Mouse (Mus musculus) layer of hippocampus, postnatal 10 days (tissue): Measurements from ENCODE around the gene Cltc. TPM values are rescaled to one million over a fixed set of nuclear protein-coding genes. Genes with fewer than 3 reads are reported as not detected.

Source experiments
- DNase-seq, 2 experiments: peaks; one replicate each; pipeline ENCODE4 v3.0.0; 2021; ENCODE audit warnings: low spot score in 2 of 2
- total RNA-seq, 2 experiments: library from RNA; stranded (reverse); gene quantifications; 2 replicates each; pipeline ENCODE4 v1.2.3; 2021

Cltc gene
- total RNA-seq, 2 experiments from 2014 or later = 465 to 466 TPM

DNA sequence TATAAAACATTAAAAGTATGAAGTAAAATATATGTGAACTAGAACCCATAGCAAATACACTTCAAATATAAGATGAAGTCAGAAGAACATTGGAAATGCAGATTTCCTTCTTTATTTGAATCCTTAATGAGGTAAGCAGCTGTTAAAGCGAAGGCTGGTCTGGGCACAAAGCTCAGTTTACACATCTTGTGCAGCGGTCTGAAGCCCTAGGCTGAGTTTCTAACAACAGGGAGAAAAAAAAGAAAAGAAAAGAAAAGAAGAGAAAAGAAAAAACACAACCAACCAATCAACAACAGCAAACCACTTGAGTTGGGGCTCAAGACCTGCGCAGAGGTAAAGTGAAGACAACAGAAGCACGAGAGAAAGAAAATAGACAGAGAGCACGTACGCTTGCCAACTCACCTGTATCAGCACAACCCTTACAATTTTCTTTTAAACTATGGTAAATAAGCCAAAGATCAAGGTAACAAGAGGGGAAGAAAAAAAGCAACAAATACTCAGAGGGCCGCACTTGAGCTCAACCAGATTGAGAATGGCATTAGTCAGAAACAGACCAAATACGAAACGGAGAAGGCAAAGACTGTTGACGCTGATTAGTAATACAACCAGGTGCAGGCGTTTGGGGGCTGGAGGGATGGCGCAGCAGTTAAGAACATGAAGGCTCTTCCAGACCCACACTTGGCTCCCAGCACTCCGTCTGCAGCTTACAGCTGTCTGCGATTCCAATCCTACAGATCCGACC is 109.5 kb downstream of the Cltc start:
- DNase-seq = no peak

GRCm38 (mm10) chr11:86646885-86647459 is 110.4 kb downstream of the Cltc start:
- DNase-seq = no peak

DNA sequence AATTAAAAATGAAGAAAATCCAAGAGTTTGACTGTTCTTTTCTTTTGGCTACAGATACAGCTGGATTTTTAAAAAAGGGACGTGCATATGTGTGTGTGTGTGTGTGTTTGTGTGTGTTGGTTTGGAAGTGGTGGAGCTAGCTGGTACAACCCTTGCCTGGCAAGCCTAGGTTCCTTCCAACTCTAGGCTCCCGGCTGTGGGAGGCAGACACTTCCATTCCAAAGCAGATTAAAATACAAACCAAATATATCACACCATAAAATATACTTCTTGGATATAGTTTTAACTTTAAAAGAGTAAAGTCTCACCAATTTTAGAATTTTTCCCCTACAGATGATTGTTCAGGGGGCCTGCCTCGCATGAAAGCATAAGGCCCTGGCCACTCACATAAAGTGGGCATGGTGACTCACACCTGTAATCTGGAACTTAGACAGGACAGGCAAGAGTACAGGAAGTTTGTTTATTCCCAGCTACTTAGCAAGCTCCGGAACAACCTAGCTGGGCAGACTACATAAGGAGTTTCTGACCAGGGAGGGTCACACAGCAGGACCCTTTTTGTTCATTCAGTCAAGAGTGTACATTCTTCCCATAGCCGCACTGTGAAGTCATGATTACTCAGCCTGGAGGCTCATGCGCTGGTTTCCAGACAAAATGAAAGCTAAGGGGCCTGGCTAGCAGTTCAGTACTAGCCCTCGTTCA is 111.1 kb downstream of the Cltc start:
- DNase-seq = no peak

- no peak for DNase-seq
Measured at GRCm38 (mm10) chr11:86644553-86644952, 112.8 kb downstream of the Cltc start.

Other genes starting within 250 kb of the Cltc start
- 10 to 100 TPM; 49.8 to 52.9 TPM for gene Rps6kb1, start 212.8 kb downstream of the Cltc start, total RNA-seq
- 1 to 10 TPM; 6.4 to 7.2 TPM for gene Tubd1, start 212.6 kb downstream of the Cltc start, total RNA-seq
- gene Vmp1, start 73.7 kb downstream of the Cltc start, total RNA-seq = 100 to 1,000 TPM; 138 to 155 TPM
- 10 to 100 TPM; 11.3 to 11.6 TPM for gene Ptrh2, start 73.6 kb downstream of the Cltc start, total RNA-seq
- 10 to 100 TPM; 21.6 to 24.6 TPM for gene Dhx40, start 50.2 kb upstream of the Cltc start, total RNA-seq
- 1 to 10 TPM; 7.4 to 8.6 TPM for gene Ypel2, start 236.1 kb upstream of the Cltc start, total RNA-seq